Mouse (Mus musculus): ENCODE measurements around the gene Twf2. TPM values are rescaled to one million over a fixed set of nuclear protein-coding genes. Genes with fewer than 3 reads are reported as not detected.

Twf2 gene
- total and polyA plus RNA-seq, 3 experiments: 120 to 186 (median 131) TPM

GRCm38 (mm10) chr9:106157623-106157925 is 45.3 kb upstream of the Twf2 start:
- no peak overlapping the region for H3K27ac ChIP-seq (ENCODE audit: insufficient read depth, low read depth)
- H3K4me3 ChIP-seq (replicated peaks in 1 of 3; ENCODE audit: low read depth in 2 of 3, low read length in 2 of 3, poor library complexity in 1 of 3): no peak overlapping the region
- peaks cover 1% of the 10 kb centered on the region for H3K27me3 ChIP-seq (replicated peaks)
- no peaks in the 10 kb centered on the region for H3K9me3 ChIP-seq (replicated peaks; ENCODE audit: low read length)
- no peaks in the 10 kb centered on the region for H3K79me2 ChIP-seq (replicated peaks; ENCODE audit: control insufficient read depth, extremely low read depth, insufficient read depth, poor library complexity, severe bottlenecking)
- peaks cover 0 to 8% of the 10 kb centered on the region in 2 experiments; a peak in 3 of 4 replicates for H3K4me1 ChIP-seq (ENCODE audit: control insufficient read depth in 1 of 2, insufficient read depth in 2 of 2)
- H3K9ac ChIP-seq (ENCODE audit: insufficient read depth, low read depth): no peak overlapping the region
- in situ Hi-C loops (cut with MboI; ENCODE audit: low pct_ligation_motif_present, low pct_unique_long_range_greater_than_20kb, low sequenced_read_pairs): loop anchor here (5.0 kb wide), 1 partner anchor 55 kb away; no protein-coding TSS in a partner anchor
- dilution Hi-C loops (cut with MboI; ENCODE audit: extremely low pct_ligation_motif_present, extremely low pct_unique_long_range_greater_than_20kb, low sequenced_read_pairs): no loop called here
- peaks cover 0 to 22% of the 10 kb centered on the region in 2 experiments for H3K36me3 ChIP-seq (replicated peaks in 1 of 2; ENCODE audit: control insufficient read depth in 1 of 2, insufficient read depth in 1 of 2, low read length in 1 of 2)
- H3K4me2 ChIP-seq (ENCODE audit: insufficient read depth, low read depth, poor library complexity, severe bottlenecking): no peak overlapping the region
- DNase-seq (ENCODE audit: extremely low read depth): no peak
- no peak for TF ChIP-seq GABPA (IDR thresholded peaks at IDR 0.05; ENCODE audit: insufficient replicate concordance, low read depth, low read length)
- TF ChIP-seq ZNF384 (IDR thresholded peaks at IDR 0.05; ENCODE audit: low read depth, low read length): no peak
- no peak for TF ChIP-seq POLR2AphosphoS2 (IDR thresholded peaks at IDR 0.05; ENCODE audit: low read depth, low read length)
- TF ChIP-seq CHD2 (IDR thresholded peaks at IDR 0.05; ENCODE audit: low read length): no peak
- TF ChIP-seq NRF1 (IDR thresholded peaks at IDR 0.05; ENCODE audit: low read depth, low read length): no peak
- no peak for TF ChIP-seq ZMIZ1 (IDR thresholded peaks at IDR 0.05; ENCODE audit: low read depth, low read length)
- TF ChIP-seq EP300 (IDR thresholded peaks at IDR 0.05; ENCODE audit: low read length): no peak
- no peak for TF ChIP-seq TCF12 (IDR thresholded peaks at IDR 0.05; ENCODE audit: low read depth, low read length)
- TF ChIP-seq IRF4 (IDR thresholded peaks at IDR 0.05; ENCODE audit: low read depth, low read length): no peak

GRCm38 (mm10) chr9:106158037-106158491 is 44.8 kb upstream of the Twf2 start, which contains the start of gene Glyctk:
Glyctk (minus strand) TSS chr9:106158138.
- no peaks in the 10 kb centered on the region for H3K79me2 ChIP-seq (replicated peaks; ENCODE audit: control insufficient read depth, extremely low read depth, insufficient read depth, poor library complexity, severe bottlenecking)
- in situ Hi-C loops (cut with MboI; ENCODE audit: low pct_ligation_motif_present, low pct_unique_long_range_greater_than_20kb, low sequenced_read_pairs): loop anchor here (5.0 kb wide), 1 partner anchor 54 kb away; no protein-coding TSS in a partner anchor
- H3K36me3 ChIP-seq (replicated peaks in 1 of 2; ENCODE audit: control insufficient read depth in 1 of 2, insufficient read depth in 1 of 2, low read length in 1 of 2): peaks cover 0 to 22% of the 10 kb centered on the region in 2 experiments
- H3K9me3 ChIP-seq (replicated peaks; ENCODE audit: low read length): no peaks in the 10 kb centered on the region
- peaks cover 0 to 8% of the 10 kb centered on the region in 2 experiments; a peak in 3 of 4 replicates for H3K4me1 ChIP-seq (ENCODE audit: control insufficient read depth in 1 of 2, insufficient read depth in 2 of 2)
- no peak for TF ChIP-seq BHLHE40 (IDR thresholded peaks at IDR 0.05; ENCODE audit: low read depth, low read length)
- TF ChIP-seq ZMIZ1 (IDR thresholded peaks at IDR 0.05; ENCODE audit: low read depth, low read length): no peak
- no peak within 1 kb of the TSS for H3K4me3 ChIP-seq (replicated peaks in 1 of 3; ENCODE audit: low read depth in 2 of 3, low read length in 2 of 3, poor library complexity in 1 of 3)
- H3K9ac ChIP-seq (ENCODE audit: insufficient read depth, low read depth): no peak within 1 kb of the TSS
- dilution Hi-C loops (cut with MboI; ENCODE audit: extremely low pct_ligation_motif_present, extremely low pct_unique_long_range_greater_than_20kb, low sequenced_read_pairs): no loop called here
- H3K4me2 ChIP-seq (ENCODE audit: insufficient read depth, low read depth, poor library complexity, severe bottlenecking): no peak within 1 kb of the TSS
- no peaks in the 10 kb centered on the region for H3K27me3 ChIP-seq (replicated peaks)
- H3K27ac ChIP-seq (ENCODE audit: insufficient read depth, low read depth): no peak within 1 kb of the TSS
- DNase-seq (ENCODE audit: extremely low read depth): no peak

GRCm38 (mm10) chr9:106159237-106159636 is 43.7 kb upstream of the Twf2 start:
- peaks cover 0 to 22% of the 10 kb centered on the region in 2 experiments for H3K36me3 ChIP-seq (replicated peaks in 1 of 2; ENCODE audit: control insufficient read depth in 1 of 2, insufficient read depth in 1 of 2, low read length in 1 of 2)
- H3K79me2 ChIP-seq (replicated peaks; ENCODE audit: control insufficient read depth, extremely low read depth, insufficient read depth, poor library complexity, severe bottlenecking): no peaks in the 10 kb centered on the region
- DNase-seq (ENCODE audit: extremely low read depth): no peak
- H3K4me2 ChIP-seq (ENCODE audit: insufficient read depth, low read depth, poor library complexity, severe bottlenecking): peak overlapping the region; percentile 80
- no peaks in the 10 kb centered on the region for H3K9me3 ChIP-seq (replicated peaks; ENCODE audit: low read length)
- H3K27ac ChIP-seq (ENCODE audit: insufficient read depth, low read depth): no peak overlapping the region
- TF ChIP-seq ZKSCAN1 (IDR thresholded peaks at IDR 0.05; ENCODE audit: borderline replicate concordance, low read depth, low read length) (no peak), MXI1 (IDR thresholded peaks at IDR 0.05; ENCODE audit: low read depth, low read length) (no peak), MAFK (IDR thresholded peaks at IDR 0.05; ENCODE audit: insufficient replicate concordance, low read length) (no peak), NELFE (IDR thresholded peaks at IDR 0.05; ENCODE audit: low read depth, low read length) (no peak), JUN (IDR thresholded peaks at IDR 0.05; ENCODE audit: insufficient read depth, low read depth, low read length) (no peak), CHD1 (IDR thresholded peaks at IDR 0.05; ENCODE audit: low read depth, low read length) (no peak; the same call in 1 of the 2 replicates), MAZ (IDR thresholded peaks at IDR 0.05; ENCODE audit: low read depth, low read length) (no peak), GABPA (IDR thresholded peaks at IDR 0.05; ENCODE audit: insufficient replicate concordance, low read depth, low read length) (no peak), USF2 (conservative IDR thresholded peaks at IDR 0.05; ENCODE audit: low read depth, low read length) (no peak), ZMIZ1 (IDR thresholded peaks at IDR 0.05; ENCODE audit: low read depth, low read length) (no peak), SMC3 (IDR thresholded peaks at IDR 0.05; ENCODE audit: low read depth, low read length) (no peak), IRF4 (IDR thresholded peaks at IDR 0.05; ENCODE audit: low read depth, low read length) (no peak), KAT2A (IDR thresholded peaks at IDR 0.05; ENCODE audit: insufficient replicate concordance, low read length) (no peak)
- H3K27me3 ChIP-seq (replicated peaks): no peaks in the 10 kb centered on the region
- H3K4me3 ChIP-seq (replicated peaks in 1 of 3; ENCODE audit: low read depth in 2 of 3, low read length in 2 of 3, poor library complexity in 1 of 3): peak overlapping the region in 2 of 3 experiments; percentile 71 to 90
- 0 out of 2 replicates have a peak overlapping the region, but pooled peaks have one; percentile 90 for H3K9ac ChIP-seq (ENCODE audit: insufficient read depth, low read depth)
- peaks cover 0 to 8% of the 10 kb centered on the region in 2 experiments; a peak in 3 of 4 replicates for H3K4me1 ChIP-seq (ENCODE audit: control insufficient read depth in 1 of 2, insufficient read depth in 2 of 2)
- dilution Hi-C loops (cut with MboI; ENCODE audit: extremely low pct_ligation_motif_present, extremely low pct_unique_long_range_greater_than_20kb, low sequenced_read_pairs): no loop called here
- in situ Hi-C loops (cut with MboI; ENCODE audit: low pct_ligation_motif_present, low pct_unique_long_range_greater_than_20kb, low sequenced_read_pairs): loop anchor here (5.0 kb wide), 1 partner anchor 53 kb away; no protein-coding TSS in a partner anchor

Data from CH12.LX (cell line).